Mouse (Mus musculus) midbrain, embryonic 11.5 days (tissue): ENCODE results near the gene Tmem192. TPM values are rescaled to one million over a fixed set of nuclear protein-coding genes. Genes with fewer than 3 reads are reported as not detected.

Experiments
- ATAC-seq: fragments of 200-750 bp; cut with Nextera tagmentation; 2 replicates; pipeline ENCODE4 v1.8.0; 2017; ENCODE audit warnings: moderate TSS enrichment, moderate library complexity; ENCODE audit not compliant: low FRiP score
- DNase-seq: peaks from one replicate; pipeline ENCODE4 v3.0.0; 2015; ENCODE audit warnings: low spot score; ENCODE audit errors: missing footprints
- H3K27ac ChIP-seq: fragments of 300-500 bp; sonication (generic); 2 replicates; pipeline ENCODE4 v1.5.1; 2014; ENCODE audit warnings: low read depth, low read length
- H3K27me3 ChIP-seq: fragments of 300-500 bp; sonication (generic); 2 replicates; pipeline ENCODE4 v1.6.1; 2014; ENCODE audit warnings: mild to moderate bottlenecking, low read length, moderate library complexity, mixed read lengths; ENCODE audit not compliant: control insufficient read depth, insufficient read depth
- H3K36me3 ChIP-seq: fragments of 300-500 bp; sonication (generic); 2 replicates; pipeline ENCODE4 v1.6.1; 2014; ENCODE audit warnings: mild to moderate bottlenecking, low read length, moderate library complexity, mixed read lengths; ENCODE audit not compliant: control insufficient read depth, insufficient read depth
- H3K4me1 ChIP-seq: fragments of 300-500 bp; sonication (generic); 2 replicates; pipeline ENCODE4 v1.6.1; 2014; ENCODE audit warnings: low read length; ENCODE audit not compliant: control insufficient read depth, insufficient read depth
- H3K4me2 ChIP-seq: fragments of 300-500 bp; sonication (generic); 2 replicates; pipeline ENCODE4 v1.6.1; 2014; ENCODE audit warnings: mild to moderate bottlenecking, moderate library complexity
- H3K4me3 ChIP-seq: fragments of 300-500 bp; sonication (generic); 2 replicates; pipeline ENCODE4 v1.5.1; 2014; ENCODE audit warnings: low read depth, low read length
- H3K9ac ChIP-seq: fragments of 300-500 bp; sonication (generic); 2 replicates; pipeline ENCODE4 v1.6.1; 2014; ENCODE audit warnings: low read length
- H3K9me3 ChIP-seq: fragments of 300-500 bp; sonication (generic); 2 replicates; pipeline ENCODE4 v1.6.1; 2016; ENCODE audit warnings: low read length; ENCODE audit not compliant: control insufficient read depth
- WGBS: fragments of 180-500 bp; shearing (Covaris S2); extraction: QIAGEN DNeasy Blood & Tissue Kit; methylation state at CpG from one replicate; pipeline ENCODE4 v1.1.7; 2014; 5-methylcytosine and 5-hydroxymethylcytosine counted together
- polyA plus RNA-seq: library from polyadenylated mRNA; unstranded; fragments of >200 nt; fragmentation: Nextera tagmentation; extraction: Ambion mirVana; gene quantifications from 2 replicates; pipeline ENCODE4 v1.2.1, GENCODE M21; 2014

The Tmem192 gene
- 16.0 and 17.9 TPM in 2 replicates for polyA plus RNA-seq

- Histone ChIP-seq H3K9me3 (no peaks in the 10 kb centered on the region), H3K27me3 (no peaks in the 10 kb centered on the region), H3K4me3 (peak within 1 kb of the TSS; percentile 54), H3K4me1 (no peaks in the 10 kb centered on the region), H3K9ac (peak within 1 kb of the TSS; percentile 46), H3K27ac (0 out of 2 replicates have a peak within 1 kb of the TSS, but pooled peaks have one; percentile 5), H3K4me2 (peak within 1 kb of the TSS; percentile 47), H3K36me3 (no peaks in the 10 kb centered on the region)
- ATAC-seq (peak; percentile 96), DNase-seq (peak; percentile 99)
- 2% methylated on average over 68 of the region's 73 CpGs for WGBS
Measured at GRCm38 (mm10) chr8:64946820-64947697, at the start of gene Tmem192. Tmem192 (plus strand) TSS chr8:64947185.

- Histone ChIP-seq H3K9ac (no peak overlapping the region), H3K4me1 (no peaks in the 10 kb centered on the region), H3K36me3 (no peaks in the 10 kb centered on the region), H3K27me3 (no peaks in the 10 kb centered on the region), H3K4me2 (no peak overlapping the region), H3K9me3 (no peaks in the 10 kb centered on the region), H3K4me3 (no peak overlapping the region), H3K27ac (no peak overlapping the region)
- WGBS, result 35% methylated on average over 4 of the region's 4 CpGs
- ATAC-seq (no peak), DNase-seq (peak; percentile 68)
Measured at GRCm38 (mm10) chr8:64898710-64899109, 48.3 kb upstream of the Tmem192 start.

GRCm38 (mm10) chr8:64900645-64901044 is 46.3 kb upstream of the Tmem192 start:
- ATAC-seq, result no peak
- 80% methylated on average over 3 of the region's 3 CpGs for WGBS
- no peaks in the 10 kb centered on the region for H3K9me3 ChIP-seq

GRCm38 (mm10) chr8:64901527-64902156 is 45.3 kb upstream of the Tmem192 start:
- no peak overlapping the region for H3K4me2 ChIP-seq
- H3K9me3 ChIP-seq, result no peaks in the 10 kb centered on the region
- H3K36me3 ChIP-seq, result no peaks in the 10 kb centered on the region
- H3K4me3 ChIP-seq, result no peak overlapping the region
- peak; percentile 51 for DNase-seq
- no peaks in the 10 kb centered on the region for H3K27me3 ChIP-seq
- H3K27ac ChIP-seq, result no peak overlapping the region
- 66% methylated on average over 7 of the region's 7 CpGs for WGBS
- no peak for ATAC-seq
- no peaks in the 10 kb centered on the region for H3K4me1 ChIP-seq
- H3K9ac ChIP-seq, result no peak overlapping the region

More at GRCm38 (mm10) chr8:64900645-64901044, 46.3 kb upstream of the Tmem192 start:
- Histone ChIP-seq H3K4me3 (no peak overlapping the region), H3K27me3 (no peaks in the 10 kb centered on the region), H3K9ac (no peak overlapping the region), H3K4me2 (no peak overlapping the region), H3K36me3 (no peaks in the 10 kb centered on the region), H3K27ac (no peak overlapping the region), H3K4me1 (no peaks in the 10 kb centered on the region)
- peak; percentile 57 for DNase-seq

GRCm38 (mm10) chr8:64902191-64902590 is 44.8 kb upstream of the Tmem192 start:
- peak; percentile 73 for DNase-seq
- Histone ChIP-seq H3K9ac (no peak overlapping the region), H3K4me1 (no peaks in the 10 kb centered on the region)

GRCm38 (mm10) chr8:64903778-64904177 is 43.2 kb upstream of the Tmem192 start:
- no peaks in the 10 kb centered on the region for H3K4me1 ChIP-seq
- H3K4me2 ChIP-seq, result no peak overlapping the region
- WGBS, result 72% methylated on average over 3 of the region's 3 CpGs
- no peak overlapping the region for H3K27ac ChIP-seq
- H3K27me3 ChIP-seq, result no peaks in the 10 kb centered on the region
- no peaks in the 10 kb centered on the region for H3K36me3 ChIP-seq
- H3K9ac ChIP-seq, result no peak overlapping the region
- DNase-seq, result no peak
- ATAC-seq, result no peak
- no peaks in the 10 kb centered on the region for H3K9me3 ChIP-seq
- no peak overlapping the region for H3K4me3 ChIP-seq

More at GRCm38 (mm10) chr8:64902191-64902590, 44.8 kb upstream of the Tmem192 start:
- Histone ChIP-seq H3K27ac (no peak overlapping the region), H3K9me3 (no peaks in the 10 kb centered on the region), H3K4me3 (no peak overlapping the region), H3K27me3 (no peaks in the 10 kb centered on the region), H3K36me3 (no peaks in the 10 kb centered on the region), H3K4me2 (no peak overlapping the region)
- no peak for ATAC-seq
- WGBS, result 77% methylated on average over 12 of the region's 12 CpGs

GRCm38 (mm10) chr8:64910026-64910425 is 37.0 kb upstream of the Tmem192 start:
- H3K4me3 ChIP-seq, result no peak overlapping the region
- WGBS, result 86% methylated on average over 2 of the region's 2 CpGs

GRCm38 (mm10) chr8:64916793-64917192 is 30.2 kb upstream of the Tmem192 start:
- Histone ChIP-seq H3K27me3 (no peaks in the 10 kb centered on the region), H3K9ac (no peak overlapping the region), H3K4me3 (no peak overlapping the region), H3K36me3 (no peaks in the 10 kb centered on the region), H3K4me2 (no peak overlapping the region), H3K27ac (no peak overlapping the region), H3K4me1 (no peaks in the 10 kb centered on the region), H3K9me3 (no peaks in the 10 kb centered on the region)
- 82% methylated on average over 5 of the region's 5 CpGs for WGBS
- ATAC-seq (no peak), DNase-seq (no peak)

More at GRCm38 (mm10) chr8:64910026-64910425, 37.0 kb upstream of the Tmem192 start:
- Histone ChIP-seq H3K9me3 (no peaks in the 10 kb centered on the region), H3K36me3 (no peaks in the 10 kb centered on the region), H3K4me2 (no peak overlapping the region), H3K4me1 (no peaks in the 10 kb centered on the region), H3K9ac (no peak overlapping the region), H3K27me3 (no peaks in the 10 kb centered on the region), H3K27ac (no peak overlapping the region)
- peak; percentile 66 for DNase-seq
- no peak for ATAC-seq

GRCm38 (mm10) chr8:64923329-64923728 is 23.7 kb upstream of the Tmem192 start:
- no peaks in the 10 kb centered on the region for H3K4me1 ChIP-seq
- DNase-seq (no peak), ATAC-seq (no peak)
- no peak overlapping the region for H3K27ac ChIP-seq
- WGBS, result 80% methylated on average over 3 of the region's 3 CpGs
- H3K4me3 ChIP-seq, result no peak overlapping the region
- H3K4me2 ChIP-seq, result no peak overlapping the region
- H3K27me3 ChIP-seq, result no peaks in the 10 kb centered on the region
- H3K9ac ChIP-seq, result no peak overlapping the region
- no peaks in the 10 kb centered on the region for H3K36me3 ChIP-seq
- H3K9me3 ChIP-seq, result no peaks in the 10 kb centered on the region
